Mouse (Mus musculus) forebrain, embryonic 10.5 days (tissue): ENCODE measurements around the gene Emc6. TPM values are rescaled to one million over a fixed set of nuclear protein-coding genes. Genes with fewer than 3 reads are reported as not detected.

Experiments
- DNase-seq: peaks from one replicate; pipeline ENCODE4 v3.0.0-alpha.2; 2017; ENCODE audit warnings: low spot score; ENCODE audit errors: extremely low spot score
- H3K27ac ChIP-seq: fragments of 300-500 bp; sonication (generic); 2 replicates; pipeline ENCODE4 v1.5.1; 2016; ENCODE audit warnings: mild to moderate bottlenecking
- H3K27me3 ChIP-seq: fragments of 300-500 bp; sonication (generic); 2 replicates; pipeline ENCODE4 v1.6.1; 2016; ENCODE audit warnings: mild to moderate bottlenecking; ENCODE audit not compliant: poor library complexity, severe bottlenecking
- H3K36me3 ChIP-seq: fragments of 300-500 bp; sonication (generic); replicated peaks from 2 replicates; pipeline ENCODE4 v1.6.1; 2016; ENCODE audit warnings: mild to moderate bottlenecking, moderate library complexity
- H3K4me1 ChIP-seq: fragments of 300-500 bp; sonication (generic); 2 replicates; pipeline ENCODE4 v1.6.1; 2016
- H3K4me3 ChIP-seq: fragments of 300-500 bp; sonication (generic); 2 replicates; pipeline ENCODE4 v1.5.1; 2016; ENCODE audit warnings: mild to moderate bottlenecking, moderate library complexity
- H3K9me3 ChIP-seq: fragments of 300-500 bp; sonication (generic); 2 replicates; pipeline ENCODE4 v1.6.1; 2016; ENCODE audit warnings: mild to moderate bottlenecking, moderate library complexity
- WGBS: fragments of 180-500 bp; shearing (Covaris S2); methylation state at CpG from one replicate; pipeline ENCODE4 v1.1.7; 2016; 5-methylcytosine and 5-hydroxymethylcytosine counted together
- polyA plus RNA-seq: library from polyadenylated mRNA; unstranded; fragments of >200 nt; fragmentation: Nextera tagmentation; extraction: Ambion mirVana; gene quantifications from 2 replicates; pipeline ENCODE4 v1.2.1, GENCODE M21; 2016

Emc6 gene
- 135 and 138 TPM in 2 replicates for polyA plus RNA-seq

DNA sequence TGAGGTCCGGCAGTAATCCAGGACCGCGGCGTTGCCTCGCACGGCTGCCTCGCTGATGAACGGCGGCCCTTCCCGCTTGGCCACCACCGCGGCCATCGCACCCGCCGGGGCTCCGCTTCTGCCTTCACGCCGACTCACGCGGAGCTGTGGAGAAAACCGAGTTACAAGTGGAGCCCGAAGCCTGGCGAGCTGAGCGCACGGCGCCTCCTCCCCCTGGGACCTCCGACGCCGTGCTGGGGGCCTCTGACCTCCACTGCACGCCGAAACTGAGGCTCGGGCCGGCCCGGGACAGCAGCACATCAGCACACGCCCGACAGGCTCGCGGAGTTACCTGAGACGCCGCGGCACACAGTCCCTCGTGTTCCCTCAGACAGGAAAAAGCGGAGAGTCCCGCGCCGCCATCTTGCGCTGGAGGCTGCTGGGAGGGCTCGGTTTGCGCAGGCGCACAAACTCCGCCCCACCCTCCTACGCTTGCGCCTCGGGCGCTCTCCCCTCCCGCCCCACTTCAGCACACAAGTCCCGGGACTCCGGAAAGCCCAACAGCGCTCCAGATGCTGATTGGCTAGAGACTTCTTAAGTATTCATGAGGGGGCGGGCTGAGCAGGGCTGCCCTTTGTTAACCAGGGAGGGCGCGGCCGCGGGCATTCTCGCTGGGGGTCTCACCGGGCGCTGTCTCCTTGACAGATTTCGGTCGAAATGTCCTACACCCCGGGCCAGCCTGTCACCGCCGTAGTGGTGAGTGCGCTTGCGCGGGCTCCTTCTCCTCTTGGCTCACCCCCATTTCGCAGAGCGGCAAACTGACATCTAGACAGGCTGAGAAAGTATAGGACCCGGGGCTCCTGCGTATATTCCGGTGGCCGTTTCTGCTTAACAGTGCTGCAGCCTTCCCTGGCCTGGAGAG is at the start of gene Emc6, which contains the start of gene Tax1bp3:
Gene Emc6 (minus strand): TSS at position 430 of the 901 bp plus-strand sequence.
Gene Tax1bp3 (plus strand): TSS at position 476 of the 901 bp plus-strand sequence.
- Histone ChIP-seq H3K27ac (peak within 1 kb of the TSS; percentile 91), H3K9me3 (no peaks in the 10 kb centered on the region), H3K4me1 (peaks cover 28% of the 10 kb centered on the region), H3K27me3 (no peaks in the 10 kb centered on the region), H3K36me3 (peaks cover 38% of the 10 kb centered on the region), H3K4me3 (peak within 1 kb of the TSS; percentile 73)
- peak; percentile 96 for DNase-seq
- under 1% methylated on average over 81 of the region's 81 CpGs for WGBS

DNA sequence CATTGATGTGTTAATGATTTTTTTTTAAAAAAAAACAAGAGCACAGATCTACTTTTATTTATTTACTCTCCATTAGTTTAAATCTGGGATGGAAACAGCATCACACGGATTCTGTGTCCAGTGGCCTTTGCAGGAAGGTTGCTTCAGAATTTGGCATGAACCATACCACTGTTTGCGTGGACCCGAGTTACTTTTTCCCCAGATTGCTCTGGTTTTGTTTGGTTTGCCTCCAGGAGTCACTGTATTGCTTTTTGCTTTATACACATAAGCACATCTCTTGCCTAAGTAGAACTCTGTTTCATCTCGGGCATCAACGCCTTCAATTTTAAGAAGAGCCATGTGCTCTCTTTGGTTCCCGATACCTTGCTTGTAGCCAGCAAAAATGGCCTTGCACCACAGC is 49.0 kb upstream of the Emc6 start:
- 93% methylated on average over 6 of the region's 6 CpGs for WGBS
- H3K27ac ChIP-seq, result no peak overlapping the region
- no peaks in the 10 kb centered on the region for H3K27me3 ChIP-seq
- H3K36me3 ChIP-seq, result no peaks in the 10 kb centered on the region
- no peaks in the 10 kb centered on the region for H3K4me1 ChIP-seq
- H3K9me3 ChIP-seq, result 0 out of 2 replicates have a peak, but pooled peaks cover 5% of the 10 kb centered on the region
- no peak for DNase-seq
- H3K4me3 ChIP-seq, result no peak overlapping the region

GRCm38 (mm10) chr11:73223966-73224365 is 47.1 kb upstream of the Emc6 start:
- no peak for DNase-seq
- 82% methylated on average over 2 of the region's 2 CpGs for WGBS
- H3K4me3 ChIP-seq, result no peak overlapping the region
- no peaks in the 10 kb centered on the region for H3K27me3 ChIP-seq
- no peaks in the 10 kb centered on the region for H3K36me3 ChIP-seq
- no peaks in the 10 kb centered on the region for H3K4me1 ChIP-seq
- 0 out of 2 replicates have a peak, but pooled peaks cover 2% of the 10 kb centered on the region for H3K9me3 ChIP-seq
- H3K27ac ChIP-seq, result no peak overlapping the region

DNA sequence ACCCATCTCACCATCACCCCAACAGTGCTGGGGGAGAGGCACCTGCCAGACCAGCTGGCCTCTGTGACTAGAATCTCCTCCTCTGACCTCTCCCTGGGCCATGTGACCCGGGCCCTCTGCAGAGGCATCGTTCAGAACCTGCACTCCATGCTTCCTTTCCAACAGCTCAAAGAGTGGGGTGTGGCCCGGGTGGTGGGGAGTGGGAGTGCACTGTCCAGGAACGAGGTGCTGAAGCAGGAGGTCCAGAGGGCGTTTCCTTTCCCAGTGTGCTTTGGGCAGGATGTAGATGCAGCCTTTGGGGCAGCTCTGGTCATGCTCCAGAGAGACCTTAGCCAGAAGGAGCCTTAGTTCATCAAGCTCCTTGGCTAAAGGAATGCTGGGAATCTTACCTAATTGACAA is 46.0 kb upstream of the Emc6 start:
- Histone ChIP-seq H3K9me3 (no peaks in the 10 kb centered on the region), H3K27ac (no peak overlapping the region), H3K36me3 (no peaks in the 10 kb centered on the region), H3K27me3 (no peaks in the 10 kb centered on the region), H3K4me3 (no peak overlapping the region), H3K4me1 (no peaks in the 10 kb centered on the region)
- DNase-seq, result no peak
- WGBS, result 55% methylated on average over 5 of the region's 5 CpGs

- Histone ChIP-seq H3K27ac (no peak overlapping the region), H3K36me3 (no peaks in the 10 kb centered on the region), H3K9me3 (no peaks in the 10 kb centered on the region), H3K4me3 (no peak overlapping the region), H3K27me3 (no peaks in the 10 kb centered on the region), H3K4me1 (no peaks in the 10 kb centered on the region)
- 89% methylated on average over 1 of the region's 1 CpGs for WGBS
- DNase-seq, result no peak
Observed at GRCm38 (mm10) chr11:73220651-73221050, 43.8 kb upstream of the Emc6 start.

DNA sequence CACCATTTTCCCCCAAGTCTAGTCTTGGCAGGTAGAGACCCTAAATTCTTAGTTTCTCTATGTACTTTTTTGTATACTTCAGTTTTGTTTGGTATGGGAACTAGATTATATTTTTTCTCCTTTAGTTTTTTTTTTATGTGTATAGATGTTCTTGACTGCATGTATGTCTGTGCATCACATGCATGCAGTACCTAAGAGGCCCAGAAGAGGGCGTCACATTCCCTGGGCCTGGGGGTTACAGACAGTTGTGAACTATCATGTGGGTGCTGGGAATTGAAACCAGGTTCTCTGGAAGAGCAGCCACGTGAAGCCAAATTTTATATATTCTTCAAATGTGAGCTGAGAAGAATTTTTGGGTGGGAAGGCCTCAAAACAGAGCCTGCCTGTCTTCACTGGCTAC is 42.8 kb upstream of the Emc6 start:
- Histone ChIP-seq H3K27ac (no peak overlapping the region), H3K4me1 (no peaks in the 10 kb centered on the region), H3K27me3 (no peaks in the 10 kb centered on the region), H3K4me3 (no peak overlapping the region), H3K9me3 (no peaks in the 10 kb centered on the region), H3K36me3 (no peaks in the 10 kb centered on the region)
- DNase-seq, result no peak
- WGBS, result 58% methylated on average over 2 of the region's 2 CpGs

GRCm38 (mm10) chr11:73213956-73214355 is 37.1 kb upstream of the Emc6 start:
- Histone ChIP-seq H3K9me3 (no peaks in the 10 kb centered on the region), H3K27me3 (no peaks in the 10 kb centered on the region), H3K4me3 (no peak overlapping the region), H3K36me3 (no peaks in the 10 kb centered on the region), H3K4me1 (no peaks in the 10 kb centered on the region), H3K27ac (no peak overlapping the region)
- WGBS, result 82% methylated on average over 3 of the region's 3 CpGs
- DNase-seq, result no peak

DNA sequence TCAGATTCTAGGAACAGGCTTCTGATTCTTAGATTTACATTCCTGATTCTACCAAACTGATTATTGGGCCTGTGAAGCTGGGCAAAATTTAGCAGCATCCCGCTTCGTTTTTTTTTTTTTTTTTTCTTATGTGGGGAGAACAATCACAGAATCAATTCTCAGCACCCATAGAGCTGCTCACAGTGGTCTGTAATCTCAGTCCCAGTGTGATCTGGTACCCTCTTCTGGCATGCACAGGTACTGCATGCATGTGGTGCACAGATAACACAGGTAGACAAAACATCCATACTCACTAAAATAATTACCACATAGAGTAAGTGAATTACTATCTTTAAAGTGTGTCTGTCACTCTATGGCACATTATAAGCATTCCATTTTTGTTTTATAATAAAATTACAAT is 30.8 kb upstream of the Emc6 start:
- 85% methylated on average over 2 of the region's 2 CpGs for WGBS
- H3K9me3 ChIP-seq, result no peaks in the 10 kb centered on the region
- H3K36me3 ChIP-seq, result no peaks in the 10 kb centered on the region
- H3K27ac ChIP-seq, result no peak overlapping the region
- no peak overlapping the region for H3K4me3 ChIP-seq
- no peaks in the 10 kb centered on the region; the same call in 1 of the 2 replicates for H3K27me3 ChIP-seq
- no peaks in the 10 kb centered on the region for H3K4me1 ChIP-seq
- no peak for DNase-seq

GRCm38 (mm10) chr11:73205194-73205593 is 28.4 kb upstream of the Emc6 start:
- Histone ChIP-seq H3K36me3 (no peaks in the 10 kb centered on the region), H3K4me3 (no peak overlapping the region), H3K27ac (no peak overlapping the region), H3K9me3 (no peaks in the 10 kb centered on the region), H3K4me1 (no peaks in the 10 kb centered on the region), H3K27me3 (peaks cover 12% of the 10 kb centered on the region)
- 79% methylated on average over 7 of the region's 7 CpGs for WGBS
- no peak for DNase-seq

GRCm38 (mm10) chr11:73203895-73204294 is 27.1 kb upstream of the Emc6 start:
- 94% methylated on average over 8 of the region's 8 CpGs for WGBS
- no peaks in the 10 kb centered on the region for H3K36me3 ChIP-seq

GRCm38 (mm10) chr11:73201597-73201996 is 24.8 kb upstream of the Emc6 start:
- Histone ChIP-seq H3K36me3 (no peaks in the 10 kb centered on the region), H3K9me3 (no peaks in the 10 kb centered on the region), H3K27me3 (peaks cover 16% of the 10 kb centered on the region), H3K4me1 (peaks cover 20% of the 10 kb centered on the region), H3K27ac (no peak overlapping the region), H3K4me3 (no peak overlapping the region)
- WGBS, result 41% methylated on average over 4 of the region's 4 CpGs
- no peak for DNase-seq

More at GRCm38 (mm10) chr11:73203895-73204294, 27.1 kb upstream of the Emc6 start:
- no peaks in the 10 kb centered on the region for H3K9me3 ChIP-seq
- H3K27me3 ChIP-seq, result peaks cover 16% of the 10 kb centered on the region
- no peak overlapping the region for H3K4me3 ChIP-seq
- H3K27ac ChIP-seq, result no peak overlapping the region
- no peak for DNase-seq
- H3K4me1 ChIP-seq, result peaks cover 7% of the 10 kb centered on the region

DNA sequence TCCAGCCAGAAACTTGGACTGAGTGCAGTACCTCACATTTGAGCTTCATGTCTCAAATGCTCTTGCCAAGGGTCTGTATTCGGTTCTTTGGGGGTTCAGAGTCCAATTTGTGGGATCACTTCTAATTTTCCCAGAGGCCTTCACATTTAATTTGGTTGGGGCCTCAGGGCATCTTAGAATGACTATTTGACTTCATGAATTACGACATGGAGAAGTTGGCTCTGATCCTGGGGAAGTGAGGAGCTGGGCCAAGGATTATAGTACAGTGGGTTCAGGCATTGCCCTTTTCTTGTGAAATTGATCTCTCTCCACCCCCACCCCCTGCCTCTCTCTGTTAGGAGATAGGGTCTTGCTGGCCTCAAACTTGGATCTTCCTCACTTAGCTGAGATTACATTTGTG is 24.2 kb upstream of the Emc6 start:
- Histone ChIP-seq H3K27me3 (peaks cover 16% of the 10 kb centered on the region), H3K4me3 (no peak overlapping the region), H3K36me3 (no peaks in the 10 kb centered on the region), H3K4me1 (peaks cover 20% of the 10 kb centered on the region), H3K27ac (no peak overlapping the region), H3K9me3 (no peaks in the 10 kb centered on the region)
- 74% methylated on average over 2 of the region's 2 CpGs for WGBS
- no peak for DNase-seq

DNA sequence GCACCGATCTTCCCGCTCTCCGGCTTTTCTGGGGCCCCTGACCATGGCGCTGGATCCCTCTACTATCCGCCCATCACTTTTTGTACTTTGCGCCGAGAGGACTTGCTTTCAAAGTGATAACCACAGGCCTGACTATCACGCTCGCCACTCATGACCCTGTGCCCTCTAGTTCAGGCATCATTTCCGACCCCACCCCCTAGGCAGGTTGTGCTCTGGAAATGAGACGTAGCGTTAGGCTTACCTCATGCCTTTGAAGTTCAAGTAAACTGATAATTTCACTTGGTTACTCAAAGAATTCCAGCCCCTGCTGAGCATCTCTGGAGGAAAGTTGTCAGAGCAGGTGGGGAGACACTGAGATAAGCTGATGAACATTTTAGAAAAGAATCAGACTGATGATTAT is 23.0 kb upstream of the Emc6 start:
- 3% methylated on average over 12 of the region's 12 CpGs for WGBS
- peaks cover 20% of the 10 kb centered on the region for H3K4me1 ChIP-seq
- peaks cover 8% of the 10 kb centered on the region; the same call in 1 of the 2 replicates for H3K36me3 ChIP-seq
- peak overlapping the region; percentile 78 for H3K4me3 ChIP-seq
- DNase-seq, result no peak
- H3K27me3 ChIP-seq, result peaks cover 16% of the 10 kb centered on the region
- no peaks in the 10 kb centered on the region for H3K9me3 ChIP-seq
- H3K27ac ChIP-seq, result peak overlapping the region; percentile 81; the same call in 1 of the 2 replicates
